Mouse (Mus musculus) forebrain, embryonic 10.5 days (tissue): ENCODE measurements around the gene Btg1-ps2. TPM values are rescaled to one million over a fixed set of nuclear protein-coding genes. Genes with fewer than 3 reads are reported as not detected.
A peak's percentile ranks its signal among the peaks of the same experiment; 100 is the strongest.
"Not testable (repeated sequence)": the region's sequence is repeated elsewhere in the genome, so short reads cannot be mapped to it uniquely, and the experiment has no call there.

ENCODE experiments used
- DNase-seq: peaks from one replicate; pipeline ENCODE4 v3.0.0-alpha.2; 2017; ENCODE audit warnings: low spot score; ENCODE audit errors: extremely low spot score
- H3K27ac ChIP-seq: fragments of 300-500 bp; sonication (generic); 2 replicates; pipeline ENCODE4 v1.5.1; 2016; ENCODE audit warnings: mild to moderate bottlenecking
- H3K27me3 ChIP-seq: fragments of 300-500 bp; sonication (generic); 2 replicates; pipeline ENCODE4 v1.6.1; 2016; ENCODE audit warnings: mild to moderate bottlenecking; ENCODE audit not compliant: poor library complexity, severe bottlenecking
- H3K36me3 ChIP-seq: fragments of 300-500 bp; sonication (generic); replicated peaks from 2 replicates; pipeline ENCODE4 v1.6.1; 2016; ENCODE audit warnings: mild to moderate bottlenecking, moderate library complexity
- H3K4me1 ChIP-seq: fragments of 300-500 bp; sonication (generic); 2 replicates; pipeline ENCODE4 v1.6.1; 2016
- H3K4me3 ChIP-seq: fragments of 300-500 bp; sonication (generic); 2 replicates; pipeline ENCODE4 v1.5.1; 2016; ENCODE audit warnings: mild to moderate bottlenecking, moderate library complexity
- H3K9me3 ChIP-seq: fragments of 300-500 bp; sonication (generic); 2 replicates; pipeline ENCODE4 v1.6.1; 2016; ENCODE audit warnings: mild to moderate bottlenecking, moderate library complexity
- WGBS: fragments of 180-500 bp; shearing (Covaris S2); methylation state at CpG from one replicate; pipeline ENCODE4 v1.1.7; 2016; 5-methylcytosine and 5-hydroxymethylcytosine counted together
- polyA plus RNA-seq: library from polyadenylated mRNA; unstranded; fragments of >200 nt; fragmentation: Nextera tagmentation; extraction: Ambion mirVana; gene quantifications from 2 replicates; pipeline ENCODE4 v1.2.1, GENCODE M21; 2016

Gene Btg1-ps2
- not detected in 2 replicates for polyA plus RNA-seq

DNA sequence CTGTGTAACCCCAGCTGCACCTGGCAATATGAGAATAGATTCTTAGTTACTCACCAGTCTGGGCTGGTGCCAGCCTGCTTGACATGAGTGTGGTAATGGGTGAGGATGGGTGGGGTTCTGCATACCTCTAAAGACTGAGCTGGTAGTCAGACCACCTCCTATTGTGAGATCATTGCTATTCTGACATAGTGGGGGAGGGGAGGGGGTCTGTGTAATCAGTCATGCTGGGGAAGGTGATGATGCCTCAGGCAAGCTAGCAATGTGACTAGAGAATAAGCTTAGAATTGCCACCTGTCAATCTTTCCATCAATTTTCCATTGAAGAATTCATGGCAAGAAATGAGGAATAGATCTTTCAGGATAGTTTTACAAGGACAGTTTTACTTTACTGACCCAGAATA is at the start of gene Btg1-ps2:
Btg1-ps2 (minus strand) TSS at position 101 of the 400 bp plus-strand sequence.
- not testable (repeated sequence) for H3K4me3 ChIP-seq, DNase-seq, H3K4me1 ChIP-seq, H3K36me3 ChIP-seq, H3K27ac ChIP-seq, H3K9me3 ChIP-seq, H3K27me3 ChIP-seq

DNA sequence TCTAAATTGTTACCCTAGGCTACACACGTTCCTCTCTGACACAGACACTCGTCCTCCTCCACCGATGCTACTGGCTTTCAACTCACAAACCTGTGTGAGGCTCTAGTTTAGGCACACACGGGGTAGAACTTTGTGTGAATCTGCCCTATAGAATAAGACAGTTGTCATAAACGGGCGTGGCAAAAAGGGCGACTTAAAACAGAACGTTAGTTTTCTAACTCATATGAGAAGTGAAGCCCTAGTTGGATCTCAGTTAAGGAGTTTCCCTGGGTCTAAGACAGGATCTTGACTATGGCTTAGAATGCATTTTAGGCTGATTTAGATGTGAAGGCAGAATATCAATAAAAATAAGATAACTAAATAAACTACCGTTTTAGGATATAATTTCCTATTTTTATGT is 42.1 kb upstream of the Btg1-ps2 start, which contains the start of gene Rhox11:
Rhox11 (minus strand) TSS at position 101 of the 400 bp plus-strand sequence.
- DNase-seq, result no peak
- H3K27me3 ChIP-seq, result no peaks in the 10 kb centered on the region
- H3K27ac ChIP-seq, result no peak within 1 kb of the TSS
- no peaks in the 10 kb centered on the region for H3K9me3 ChIP-seq
- H3K4me1 ChIP-seq, result no peaks in the 10 kb centered on the region
- 95% methylated on average over 9 of the region's 9 CpGs for WGBS
- no peaks in the 10 kb centered on the region for H3K36me3 ChIP-seq
- no peak within 1 kb of the TSS for H3K4me3 ChIP-seq

DNA sequence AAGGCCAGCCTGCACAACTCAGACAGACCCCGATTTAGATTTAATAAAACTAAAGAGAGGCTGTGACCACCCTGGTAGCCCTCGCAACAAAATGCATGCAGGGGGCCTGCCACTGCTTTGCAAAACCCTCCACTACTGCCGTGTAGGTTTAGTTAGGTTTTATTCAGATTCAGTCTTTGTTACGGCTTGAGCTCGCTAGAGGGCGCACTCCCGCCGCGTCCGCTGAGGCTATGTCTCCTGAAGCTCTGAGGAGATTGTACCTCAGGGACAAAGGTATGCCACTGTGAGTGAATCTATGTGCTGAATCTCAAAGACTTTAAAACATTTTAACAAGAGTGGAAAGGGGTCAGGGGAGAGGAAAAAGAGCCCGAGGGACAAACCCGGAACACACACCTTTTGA is 41.3 kb upstream of the Btg1-ps2 start:
- H3K27ac ChIP-seq, result no peak overlapping the region
- H3K4me3 ChIP-seq, result no peak overlapping the region
- WGBS, result 17% methylated on average over 12 of the region's 12 CpGs
- H3K4me1 ChIP-seq, result no peaks in the 10 kb centered on the region
- H3K9me3 ChIP-seq, result no peaks in the 10 kb centered on the region
- H3K27me3 ChIP-seq, result no peaks in the 10 kb centered on the region
- DNase-seq, result peak; percentile 18
- H3K36me3 ChIP-seq, result no peaks in the 10 kb centered on the region

DNA sequence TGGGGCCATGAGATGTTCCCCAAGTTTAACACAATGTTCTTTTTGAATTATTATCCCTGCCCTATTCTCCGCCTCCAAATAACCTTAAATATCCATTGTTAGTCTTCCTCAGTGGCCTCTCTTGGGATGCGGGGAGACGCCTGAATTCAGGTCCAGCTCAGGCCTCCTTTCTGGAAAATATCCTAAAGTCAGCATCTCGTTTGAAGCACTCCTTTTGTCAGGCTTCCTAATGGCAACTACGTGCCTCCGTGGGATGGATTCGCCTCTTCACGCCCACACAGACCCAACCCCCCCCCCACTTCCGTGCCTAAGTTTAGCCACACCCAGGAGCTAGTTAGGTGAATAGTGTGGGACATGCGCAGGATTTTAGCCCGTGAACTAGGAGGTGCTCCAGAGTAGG is 23.3 kb upstream of the Btg1-ps2 start, which contains the start of gene Rhox10:
Rhox10 (plus strand) TSS at position 301 of the 400 bp plus-strand sequence.
- no peaks in the 10 kb centered on the region for H3K4me1 ChIP-seq
- H3K36me3 ChIP-seq, result no peaks in the 10 kb centered on the region
- WGBS, result 90% methylated on average over 11 of the region's 11 CpGs
- no peak within 1 kb of the TSS for H3K27ac ChIP-seq
- H3K9me3 ChIP-seq, result no peaks in the 10 kb centered on the region
- H3K27me3 ChIP-seq, result no peaks in the 10 kb centered on the region
- DNase-seq, result no peak
- H3K4me3 ChIP-seq, result no peak within 1 kb of the TSS

DNA sequence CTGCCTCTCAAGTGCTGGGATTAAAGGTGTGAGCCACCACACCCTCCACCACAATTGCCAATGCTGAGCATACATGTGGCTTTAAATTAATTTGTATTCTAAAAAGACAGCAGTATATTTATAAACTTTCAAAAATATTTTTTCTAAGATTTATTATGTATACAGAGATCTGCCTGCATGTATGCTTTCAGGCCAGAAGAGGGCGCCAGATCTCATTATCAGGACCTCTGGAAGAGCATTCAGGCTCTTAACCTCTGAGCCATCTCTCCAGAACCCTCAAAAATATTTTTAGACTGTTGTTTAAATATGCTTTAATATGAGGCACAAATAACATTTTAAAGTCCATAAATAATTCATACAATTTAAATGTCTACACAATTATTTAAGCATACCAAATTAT is 18.6 kb upstream of the Btg1-ps2 start:
- no peak for DNase-seq
- H3K4me3 ChIP-seq, result no peak overlapping the region
- 0% methylated on average over 1 of the region's 1 CpGs for WGBS
- no peaks in the 10 kb centered on the region for H3K27me3 ChIP-seq
- no peak overlapping the region for H3K27ac ChIP-seq
- H3K4me1 ChIP-seq, result no peaks in the 10 kb centered on the region
- no peaks in the 10 kb centered on the region for H3K36me3 ChIP-seq
- H3K9me3 ChIP-seq, result no peaks in the 10 kb centered on the region

DNA sequence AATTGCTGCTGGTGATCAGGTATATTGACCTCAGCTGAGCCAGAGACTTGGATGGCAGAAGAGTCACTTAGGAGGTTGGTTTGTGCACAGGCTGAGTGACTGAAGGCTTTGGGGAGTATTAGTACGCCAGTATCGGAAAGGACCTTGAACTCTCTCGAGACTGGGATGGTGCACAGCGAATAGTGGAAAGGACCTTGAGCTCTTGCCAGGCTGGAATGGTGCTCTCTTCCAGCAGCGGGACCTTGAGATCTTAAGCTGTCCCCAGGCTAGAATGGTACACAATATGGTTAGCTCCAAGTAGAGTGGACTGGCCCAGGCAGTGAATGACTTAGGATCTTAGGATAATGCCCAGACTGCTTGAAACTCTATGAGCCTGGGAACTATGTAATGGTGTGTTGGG is 3.2 kb downstream of the Btg1-ps2 start:
- no peaks in the 10 kb centered on the region for H3K4me1 ChIP-seq
- no peaks in the 10 kb centered on the region for H3K9me3 ChIP-seq
- WGBS, result 90% methylated on average over 5 of the region's 5 CpGs
- H3K27me3 ChIP-seq, result no peaks in the 10 kb centered on the region
- no peak overlapping the region for H3K27ac ChIP-seq
- DNase-seq, result no peak
- H3K4me3 ChIP-seq, result no peak overlapping the region
- H3K36me3 ChIP-seq, result no peaks in the 10 kb centered on the region

DNA sequence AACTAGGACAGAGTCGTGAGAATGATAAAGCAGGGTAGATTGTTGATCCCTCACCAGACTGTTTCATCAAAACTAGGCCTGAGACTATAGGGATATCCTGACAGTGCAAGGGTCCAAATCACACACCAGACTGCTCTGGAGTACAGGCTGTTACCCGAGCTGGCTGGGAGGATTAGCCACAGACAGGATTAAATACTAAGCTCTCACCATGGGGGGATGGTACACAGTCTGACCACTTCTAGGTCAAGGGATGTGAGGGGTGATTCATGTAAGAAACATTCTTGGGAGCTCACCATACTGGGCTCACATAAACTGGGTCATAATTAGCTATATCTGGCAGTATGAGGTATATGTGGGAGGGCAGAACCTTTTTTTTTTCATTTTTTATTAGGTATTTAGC is 9.1 kb downstream of the Btg1-ps2 start:
- H3K4me3 ChIP-seq, result no peak overlapping the region
- no peak for DNase-seq
- H3K36me3 ChIP-seq, result no peaks in the 10 kb centered on the region
- no peaks in the 10 kb centered on the region for H3K9me3 ChIP-seq
- 63% methylated on average over 2 of the region's 2 CpGs for WGBS
- H3K27me3 ChIP-seq, result no peaks in the 10 kb centered on the region
- no peaks in the 10 kb centered on the region for H3K4me1 ChIP-seq
- H3K27ac ChIP-seq, result no peak overlapping the region

DNA sequence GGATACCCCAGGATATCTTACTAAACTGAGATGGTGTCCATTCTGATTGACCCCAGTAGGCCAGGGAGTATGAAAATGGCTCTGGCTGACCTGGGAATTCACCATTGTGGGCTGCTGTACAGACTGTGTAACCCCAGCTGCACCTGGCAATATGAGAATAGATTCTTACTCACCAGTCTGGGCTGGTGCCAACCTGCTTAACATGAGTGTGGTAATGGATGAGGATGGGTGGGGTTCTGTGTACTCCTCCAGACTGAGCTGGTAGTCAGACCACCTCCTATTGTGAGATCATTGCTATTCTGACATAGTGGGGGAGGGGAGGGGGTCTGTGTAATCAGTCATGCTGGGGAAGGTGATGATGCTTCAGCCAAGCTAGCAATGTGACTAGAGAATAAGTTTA is 24.3 kb downstream of the Btg1-ps2 start, which contains the start of gene Btg1-ps1:
Btg1-ps1 (minus strand) TSS at position 219 of the 400 bp plus-strand sequence.
- H3K4me1 ChIP-seq, H3K27me3 ChIP-seq, H3K4me3 ChIP-seq, DNase-seq, H3K27ac ChIP-seq, H3K36me3 ChIP-seq, H3K9me3 ChIP-seq: not testable (repeated sequence)

DNA sequence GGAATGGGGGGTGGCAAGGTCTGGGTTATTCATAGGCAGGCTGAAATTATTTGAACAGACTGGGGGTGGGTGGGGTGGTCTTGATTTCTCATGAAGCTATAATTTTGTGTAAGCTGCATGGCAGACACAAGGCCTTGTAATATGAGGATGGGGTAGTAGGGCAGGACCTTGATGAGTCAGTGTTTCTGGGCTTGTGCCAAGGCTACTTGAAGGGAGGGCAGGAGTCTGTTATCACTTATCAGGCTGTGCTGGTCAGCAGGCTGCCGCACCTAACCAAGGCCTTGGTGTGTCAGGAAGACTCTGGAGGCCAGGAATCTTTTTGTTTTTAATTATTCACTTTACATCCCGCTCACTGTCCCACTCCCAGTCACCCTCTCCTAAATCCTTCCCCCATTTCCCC is 34.2 kb downstream of the Btg1-ps2 start:
- Histone ChIP-seq H3K27me3 (no peaks in the 10 kb centered on the region), H3K9me3 (no peaks in the 10 kb centered on the region), H3K4me3 (no peak overlapping the region), H3K27ac (no peak overlapping the region), H3K4me1 (no peaks in the 10 kb centered on the region), H3K36me3 (no peaks in the 10 kb centered on the region)
- 67% methylated on average over 2 of the region's 2 CpGs for WGBS
- DNase-seq, result no peak

Other genes starting within 250 kb of the Btg1-ps2 start
- 1.4 and 1.7 TPM in 2 replicates for gene Rhox5, start 238.3 kb downstream of the Btg1-ps2 start, polyA plus RNA-seq
- not detected in 2 replicates for gene Rhox6, start 216.2 kb downstream of the Btg1-ps2 start, polyA plus RNA-seq
- not detected in 2 replicates for gene Rhox7a, start 211.4 kb downstream of the Btg1-ps2 start, polyA plus RNA-seq
- not detected in 2 replicates for gene Rhox8, start 164.2 kb downstream of the Btg1-ps2 start, polyA plus RNA-seq
- not detected in 2 replicates for gene Rhox7b, start 145.9 kb downstream of the Btg1-ps2 start, polyA plus RNA-seq
- not detected in 2 replicates for gene Rhox9, start 141.3 kb downstream of the Btg1-ps2 start, polyA plus RNA-seq
- gene Btg1-ps1, start 24.3 kb downstream of the Btg1-ps2 start, polyA plus RNA-seq, result not detected in 2 replicates
- not detected in 2 replicates for gene Rhox10, start 23.4 kb upstream of the Btg1-ps2 start, polyA plus RNA-seq
- not detected in 2 replicates for gene Rhox11, start 42.0 kb upstream of the Btg1-ps2 start, polyA plus RNA-seq
- gene Rhox12, start 67.8 kb upstream of the Btg1-ps2 start, polyA plus RNA-seq, result not detected in 2 replicates
- gene Rhox13, start 78.1 kb upstream of the Btg1-ps2 start, polyA plus RNA-seq, result not detected in 2 replicates
- 3.7 and 3.8 TPM in 2 replicates for gene Zbtb33, start 146.7 kb upstream of the Btg1-ps2 start, polyA plus RNA-seq
- gene Tmem255a, start 209.3 kb upstream of the Btg1-ps2 start, polyA plus RNA-seq, result 12.7 and 14.6 TPM in 2 replicates